Mouse (Mus musculus): ENCODE results near the gene Olfr788.

DNA sequence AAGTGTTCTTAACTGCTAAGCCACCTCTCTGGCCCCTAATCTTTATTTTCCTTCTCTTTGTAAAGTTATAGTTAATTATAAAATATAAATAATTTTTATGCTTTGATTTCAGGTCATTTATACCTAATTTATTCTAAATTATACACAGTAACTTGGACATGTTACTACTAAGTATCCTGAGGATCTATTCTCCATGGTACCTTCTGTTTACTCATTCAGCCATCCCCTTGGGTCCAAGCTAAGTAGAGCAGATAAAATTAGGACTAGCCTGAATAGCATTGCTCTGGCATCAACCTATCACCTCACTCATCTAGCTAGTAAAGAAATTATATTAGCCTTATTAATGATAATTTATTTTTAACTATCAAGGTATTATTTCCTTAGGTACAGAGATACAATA, 27.4 kb downstream of the Olfr788 start, which contains the start of gene Olfr790:
- TF ChIP-seq CTCF (conservative IDR thresholded peaks at IDR 0.05; ENCODE audit: low read length), result no peak
- TF ChIP-seq NANOG (IDR thresholded peaks at IDR 0.05; ENCODE audit: borderline replicate concordance, low read length), result no peak
- TF ChIP-seq POU5F1 (IDR thresholded peaks at IDR 0.05; ENCODE audit: borderline replicate concordance, low read length), result no peak

All from E14TG2a.4 (cell line).